Mouse (Mus musculus) testis, adult 2 months (tissue): ENCODE data around the gene Herpud1. TPM values are rescaled to one million over a fixed set of nuclear protein-coding genes. Genes with fewer than 3 reads are reported as not detected.

Source experiments
- H3K27ac ChIP-seq: fragments of 200-500 bp; 2 replicates; pipeline ENCODE4 v1.5.1; 2012; ENCODE audit warnings: low read depth, low read length; ENCODE audit not compliant: control insufficient read depth, insufficient read depth
- H3K27me3 ChIP-seq: fragments of 200-500 bp; 2 replicates; pipeline ENCODE4 v1.6.1; 2012; ENCODE audit warnings: mild to moderate bottlenecking, low read length, moderate library complexity; ENCODE audit not compliant: control insufficient read depth, insufficient read depth
- H3K36me3 ChIP-seq: fragments of 200-500 bp; 2 replicates; pipeline ENCODE4 v1.6.1; 2012; ENCODE audit warnings: mild to moderate bottlenecking, low read length; ENCODE audit not compliant: control insufficient read depth, insufficient read depth
- H3K4me1 ChIP-seq: fragments of 200-500 bp; 2 replicates; pipeline ENCODE4 v1.6.1; 2012; ENCODE audit warnings: low read length; ENCODE audit not compliant: control insufficient read depth, insufficient read depth
- H3K4me3 ChIP-seq: fragments of 200-500 bp; 2 replicates; pipeline ENCODE4 v1.5.1; 2012; ENCODE audit warnings: low read depth, mild to moderate bottlenecking, low read length, moderate library complexity, mixed read lengths; ENCODE audit not compliant: control insufficient read depth
- CTCF ChIP-seq: fragments of 200-500 bp; IDR thresholded peaks from 2 replicates; pipeline ENCODE4 v1.5.1; 2012; ENCODE audit warnings: low read depth, mild to moderate bottlenecking, inconsistent platforms, low read length, moderate library complexity; ENCODE audit not compliant: control insufficient read depth, insufficient read depth, insufficient replicate concordance
- POLR2A ChIP-seq: fragments of 200-500 bp; IDR thresholded peaks from 2 replicates; pipeline ENCODE4 v1.6.1; 2012; ENCODE audit warnings: low read depth, mild to moderate bottlenecking, inconsistent platforms, low read length, moderate library complexity; ENCODE audit not compliant: control insufficient read depth
- polyA plus RNA-seq: library from polyadenylated mRNA; depleted of rRNA; stranded (reverse); fragments of >200 nt; gene quantifications from 2 replicates; pipeline ENCODE4 v1.2.3, GENCODE M21; 2012

The Herpud1 gene
- polyA plus RNA-seq, 1 experiment = 227 TPM

DNA sequence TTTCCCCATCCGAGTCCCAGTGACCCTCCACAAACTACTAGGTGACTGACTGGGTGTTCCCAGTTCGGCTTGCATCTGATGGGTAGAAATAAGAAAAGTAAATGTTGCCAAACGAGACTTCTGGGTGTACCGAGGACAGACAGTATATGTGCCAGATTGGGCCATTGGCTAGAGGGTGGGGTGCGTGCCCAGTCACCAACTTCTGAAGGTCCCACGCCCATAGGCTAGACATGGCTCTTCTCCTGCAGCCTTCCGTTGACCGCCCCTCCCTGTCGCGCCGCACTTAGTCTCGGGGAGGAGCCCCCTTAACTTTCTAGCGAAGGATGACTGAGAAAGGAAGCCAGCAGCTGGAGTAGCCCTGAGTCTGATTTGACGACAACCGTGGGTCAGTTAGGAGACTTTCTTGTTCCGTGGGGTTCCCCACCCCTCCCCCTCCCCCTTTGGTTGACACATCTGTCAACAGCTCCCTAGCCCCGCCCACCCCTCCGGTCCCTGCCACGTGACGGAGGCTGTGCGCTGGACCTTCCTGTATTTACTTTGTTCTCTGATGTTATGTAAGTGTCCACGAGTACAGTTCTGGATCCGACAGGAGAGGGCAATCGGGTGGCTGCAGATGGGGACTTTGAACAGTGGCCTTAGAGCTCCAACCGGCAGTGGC lies 918 bp downstream of the Herpud1 start:
- Histone ChIP-seq H3K36me3 (peaks cover 3% of the 10 kb centered on the region), H3K27ac (peak overlapping the region; percentile 97), H3K4me3 (peak overlapping the region; percentile 94), H3K4me1 (peaks cover 4% of the 10 kb centered on the region), H3K27me3 (no peaks in the 10 kb centered on the region)
- TF ChIP-seq POLR2A (peak; percentile 46; the same call in 1 of the 2 replicates), CTCF (no peak)

DNA sequence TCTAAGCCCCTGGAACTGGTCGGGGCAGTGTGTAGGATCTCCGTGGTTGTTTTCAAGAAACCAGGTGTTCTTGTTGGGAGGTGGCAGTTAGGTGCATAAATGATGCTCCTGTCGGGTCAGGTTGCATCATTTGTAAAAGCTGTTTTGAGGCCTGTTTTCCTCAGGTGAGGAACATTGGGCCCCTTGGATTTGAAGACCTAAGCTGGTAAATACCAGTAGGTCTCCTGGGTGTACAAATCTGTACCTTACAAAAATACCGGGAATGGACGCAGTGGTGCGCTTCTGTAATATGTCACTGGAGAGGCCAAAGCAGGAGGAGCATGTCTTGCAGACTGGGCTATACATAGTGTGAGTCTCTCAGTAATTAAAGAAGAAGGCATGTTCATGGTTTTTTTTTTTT lies 1.5 kb downstream of the Herpud1 start:
- Histone ChIP-seq H3K27ac (peak overlapping the region; percentile 86), H3K27me3 (no peaks in the 10 kb centered on the region), H3K4me3 (peak overlapping the region; percentile 94), H3K36me3 (peaks cover 3% of the 10 kb centered on the region), H3K4me1 (peaks cover 4% of the 10 kb centered on the region)
- no peak for TF ChIP-seq CTCF
- no peak for TF ChIP-seq POLR2A

DNA sequence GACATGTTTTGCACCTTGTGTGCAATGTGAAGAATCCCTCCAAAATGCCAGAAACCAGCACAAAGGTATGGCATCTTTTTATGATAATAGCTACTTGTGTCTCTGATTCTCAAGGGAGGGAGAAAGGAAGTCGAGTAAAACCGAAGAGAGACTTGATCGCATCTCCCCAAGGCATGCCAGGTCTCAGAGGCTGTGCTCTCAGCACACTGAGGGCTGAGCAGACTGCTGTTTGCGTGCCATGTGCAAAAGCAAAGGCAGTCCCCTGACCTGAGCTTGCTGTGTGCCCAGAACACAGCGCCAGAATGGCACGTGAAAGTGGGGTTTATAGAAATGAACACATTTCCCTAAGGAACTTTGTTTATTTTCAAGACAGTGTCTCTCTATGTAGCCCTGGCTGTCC lies 3.3 kb downstream of the Herpud1 start:
- Histone ChIP-seq H3K4me3 (no peak overlapping the region), H3K27me3 (no peaks in the 10 kb centered on the region), H3K36me3 (peaks cover 5% of the 10 kb centered on the region), H3K4me1 (peaks cover 4% of the 10 kb centered on the region), H3K27ac (no peak overlapping the region)
- TF ChIP-seq POLR2A (no peak), CTCF (no peak)

DNA sequence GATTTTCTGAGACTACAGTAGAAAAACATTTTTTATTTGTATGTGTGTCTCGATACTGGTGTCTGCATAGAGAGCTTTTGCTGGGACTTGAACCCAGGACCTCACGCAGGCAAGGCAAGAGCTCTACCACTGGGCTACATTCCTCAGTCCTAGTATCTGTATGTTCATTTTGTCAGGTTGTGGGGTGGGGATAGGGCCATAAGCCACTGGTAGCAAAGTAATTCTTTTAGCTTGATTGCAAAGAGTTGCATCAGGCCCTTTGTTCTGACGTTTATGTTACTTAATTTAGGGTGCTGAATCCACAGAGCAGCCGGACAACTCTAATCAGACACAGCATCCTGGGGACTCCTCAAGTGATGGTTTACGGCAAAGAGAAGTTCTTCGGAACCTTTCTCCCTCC lies 4.2 kb downstream of the Herpud1 start:
- Histone ChIP-seq H3K4me3 (no peak overlapping the region), H3K4me1 (peaks cover 4% of the 10 kb centered on the region), H3K36me3 (peaks cover 5% of the 10 kb centered on the region), H3K27me3 (no peaks in the 10 kb centered on the region), H3K27ac (no peak overlapping the region)
- TF ChIP-seq POLR2A (no peak), CTCF (no peak)

DNA sequence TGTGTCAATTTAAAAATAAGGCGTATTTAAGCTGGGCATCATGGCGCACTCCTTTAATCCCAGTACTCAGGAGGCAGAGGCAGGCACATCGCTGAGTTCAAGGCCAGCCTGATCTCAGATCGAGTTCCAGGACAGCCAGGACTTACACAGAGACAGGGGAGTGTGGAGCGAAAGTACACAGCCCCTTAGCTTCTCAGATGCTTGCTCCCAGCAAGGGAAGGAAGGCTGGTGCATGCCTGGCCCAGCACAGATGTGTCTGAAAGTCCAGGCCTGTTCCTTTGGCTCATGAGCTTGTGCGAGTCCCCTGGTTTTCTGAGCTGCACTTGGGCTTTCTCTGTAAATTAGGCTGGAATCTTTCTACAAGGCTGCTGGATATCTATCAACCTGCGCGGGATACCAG lies 4.7 kb downstream of the Herpud1 start:
- Histone ChIP-seq H3K27ac (no peak overlapping the region), H3K4me3 (no peak overlapping the region), H3K36me3 (peaks cover 5% of the 10 kb centered on the region), H3K4me1 (peaks cover 4% of the 10 kb centered on the region), H3K27me3 (no peaks in the 10 kb centered on the region)
- no peak for TF ChIP-seq CTCF
- no peak for TF ChIP-seq POLR2A

DNA sequence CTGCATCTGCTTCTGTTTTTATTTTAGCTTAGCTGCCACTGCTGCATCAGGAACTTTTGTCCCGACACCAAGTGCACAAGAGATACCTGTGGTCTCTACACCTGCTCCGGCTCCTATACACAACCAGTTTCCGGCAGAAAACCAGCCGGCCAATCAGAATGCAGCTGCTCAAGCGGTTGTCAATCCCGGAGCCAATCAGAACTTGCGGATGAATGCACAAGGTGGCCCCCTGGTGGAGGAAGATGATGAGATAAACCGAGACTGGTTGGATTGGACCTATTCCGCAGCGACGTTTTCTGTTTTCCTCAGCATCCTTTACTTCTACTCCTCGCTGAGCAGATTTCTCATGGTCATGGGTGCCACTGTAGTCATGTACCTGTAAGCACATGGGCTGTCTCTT lies 5.9 kb downstream of the Herpud1 start:
- no peaks in the 10 kb centered on the region for H3K27me3 ChIP-seq
- peaks cover 4% of the 10 kb centered on the region for H3K4me1 ChIP-seq
- H3K4me3 ChIP-seq = no peak overlapping the region
- peaks cover 5% of the 10 kb centered on the region for H3K36me3 ChIP-seq
- peak; percentile 23; the same call in 1 of the 2 replicates for TF ChIP-seq CTCF
- no peak for TF ChIP-seq POLR2A
- H3K27ac ChIP-seq = no peak overlapping the region

DNA sequence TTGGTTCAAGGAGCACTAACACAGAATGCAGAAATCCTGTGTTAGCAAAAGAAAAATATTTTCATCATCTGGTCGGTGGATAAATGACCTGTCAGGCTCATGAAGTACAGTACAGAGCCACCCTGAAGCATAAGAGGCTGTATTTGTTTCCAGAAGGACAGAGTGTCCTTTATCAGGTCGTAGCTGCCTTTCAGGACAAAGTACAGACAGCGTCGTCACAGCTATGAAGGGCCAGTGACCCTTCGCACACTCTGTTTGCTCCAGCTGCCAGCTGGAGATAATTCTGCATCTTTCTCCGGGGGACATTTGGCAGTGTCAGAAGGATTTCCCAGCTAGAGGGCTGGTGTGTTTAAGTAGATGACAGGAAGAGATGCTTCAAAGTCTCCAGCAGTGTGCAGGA lies 6.4 kb downstream of the Herpud1 start:
- Histone ChIP-seq H3K27me3 (no peaks in the 10 kb centered on the region), H3K4me1 (peaks cover 2% of the 10 kb centered on the region), H3K4me3 (no peak overlapping the region), H3K36me3 (peaks cover 5% of the 10 kb centered on the region), H3K27ac (no peak overlapping the region)
- no peak for TF ChIP-seq POLR2A
- TF ChIP-seq CTCF = no peak
